Mouse (Mus musculus) MEL (cell line): ENCODE data around the gene Ubac2. TPM values are rescaled to one million over a fixed set of nuclear protein-coding genes. Genes with fewer than 3 reads are reported as not detected.
A peak's percentile ranks its signal among the peaks of the same experiment; 100 is the strongest.

ENCODE experiments used
- DNase-seq: peaks from one replicate; pipeline ENCODE4 v3.0.0; 2011; ENCODE audit warnings: low read depth, low spot score
- H3K27ac ChIP-seq: 2 replicates; pipeline ENCODE4 v1.5.1; 2012; ENCODE audit warnings: low read depth, mild to moderate bottlenecking, control low read depth, low read length, moderate library complexity; ENCODE audit not compliant: control insufficient read depth
- H3K27me3 ChIP-seq, 2 experiments: fragments of 150-350 bp in 1 of 2; sonication (generic) in 1 of 2; 2 replicates each; pipeline ENCODE4 v1.6.1; 2012; ENCODE audit warnings: low read length in 2 of 2, mild to moderate bottlenecking in 2 of 2, improper control_type of control experiment in 1 of 2, moderate library complexity in 1 of 2; ENCODE audit not compliant: insufficient read depth in 2 of 2, control insufficient read depth in 1 of 2
- H3K36me3 ChIP-seq, 2 experiments: 2 replicates each; pipeline ENCODE4 v1.6.1; 2012 to 2014; ENCODE audit warnings: low read length in 2 of 2, improper control_type of control experiment in 1 of 2, inconsistent platforms in 1 of 2, mild to moderate bottlenecking in 1 of 2; ENCODE audit not compliant: insufficient read depth in 2 of 2, control insufficient read depth in 1 of 2
- H3K4me1 ChIP-seq, 2 experiments: fragments of 150-350 bp in 1 of 2; sonication (generic) in 1 of 2; 2 replicates each; pipeline ENCODE4 v1.6.1; 2012; ENCODE audit warnings: low read length in 2 of 2, improper control_type of control experiment in 1 of 2, mild to moderate bottlenecking in 1 of 2; ENCODE audit not compliant: insufficient read depth in 2 of 2, control insufficient read depth in 1 of 2
- H3K4me3 ChIP-seq, 2 experiments: fragments of 150-350 bp in 1 of 2; sonication (generic) in 1 of 2; 2 replicates each; pipeline ENCODE4 v1.5.1; 2012; ENCODE audit warnings: low read depth in 2 of 2, low read length in 2 of 2, mild to moderate bottlenecking in 2 of 2, moderate library complexity in 2 of 2, control low read depth in 1 of 2, improper control_type of control experiment in 1 of 2; ENCODE audit not compliant: control insufficient read depth in 1 of 2, insufficient read depth in 1 of 2
- H3K79me2 ChIP-seq: 2 replicates; pipeline ENCODE4 v1.6.1; 2012; ENCODE audit warnings: mild to moderate bottlenecking, low read length, moderate library complexity; ENCODE audit not compliant: control insufficient read depth, poor library complexity, insufficient read depth
- H3K9ac ChIP-seq: 2 replicates; pipeline ENCODE4 v1.6.1; 2012; ENCODE audit warnings: low read depth, mild to moderate bottlenecking, control low read depth, low read length, moderate library complexity; ENCODE audit not compliant: control insufficient read depth, poor library complexity, severe bottlenecking
- H3K9me3 ChIP-seq: fragments of 150-350 bp; sonication (generic); replicated peaks from 2 replicates; pipeline ENCODE4 v1.6.1; 2012; ENCODE audit warnings: mild to moderate bottlenecking, low read length, improper control_type of control experiment, moderate library complexity; ENCODE audit not compliant: insufficient read depth
- BHLHE40 ChIP-seq: IDR thresholded peaks from 2 replicates; pipeline ENCODE4 v1.6.1; 2012; ENCODE audit warnings: low read depth, mild to moderate bottlenecking, inconsistent platforms, low read length, improper control_type of control experiment, borderline replicate concordance
- E2F4 ChIP-seq: IDR thresholded peaks from 2 replicates; pipeline ENCODE4 v1.6.1; 2011; ENCODE audit warnings: low read depth, low read length, improper control_type of control experiment, borderline replicate concordance
- ETS1 ChIP-seq: IDR thresholded peaks from 2 replicates; pipeline ENCODE4 v1.6.1; 2012; ENCODE audit warnings: low read depth, mild to moderate bottlenecking, inconsistent platforms, low read length, improper control_type of control experiment, moderate library complexity
- GABPA ChIP-seq: IDR thresholded peaks from 2 replicates; pipeline ENCODE4 v1.6.1; 2012; ENCODE audit warnings: low read depth, mild to moderate bottlenecking, inconsistent platforms, low read length, improper control_type of control experiment, moderate library complexity
- GATA1 ChIP-seq: IDR thresholded peaks from 2 replicates; pipeline ENCODE4 v1.6.1; 2011; ENCODE audit warnings: low read depth, low read length, improper control_type of control experiment
- HCFC1 ChIP-seq: IDR thresholded peaks from 2 replicates; pipeline ENCODE4 v1.6.1; 2012; ENCODE audit warnings: low read depth, mild to moderate bottlenecking, inconsistent platforms, low read length, improper control_type of control experiment, moderate library complexity
- JUND ChIP-seq: IDR thresholded peaks from 2 replicates; pipeline ENCODE4 v1.6.1; 2011; ENCODE audit warnings: low read depth, mild to moderate bottlenecking, improper control_type of control experiment, low read length
- KAT2A ChIP-seq: conservative IDR thresholded peaks from 2 replicates; pipeline ENCODE4 v1.6.1; 2012; ENCODE audit warnings: low read depth, low read length, improper control_type of control experiment, inconsistent platforms
- MAFK ChIP-seq: IDR thresholded peaks from 2 replicates; pipeline ENCODE4 v1.6.1; 2011; ENCODE audit warnings: low read depth, mild to moderate bottlenecking, low read length, improper control_type of control experiment, borderline replicate concordance
- MEF2A ChIP-seq: IDR thresholded peaks from 2 replicates; pipeline ENCODE4 v1.6.1; 2014; ENCODE audit warnings: low read depth, mild to moderate bottlenecking, inconsistent platforms, low read length, improper control_type of control experiment; ENCODE audit not compliant: poor library complexity, insufficient replicate concordance, severe bottlenecking; ENCODE audit errors: extremely low read depth
- MYB ChIP-seq: IDR thresholded peaks from 2 replicates; pipeline ENCODE4 v1.6.1; 2011; ENCODE audit warnings: mild to moderate bottlenecking, low read depth, low read length, improper control_type of control experiment
- MYC ChIP-seq: IDR thresholded peaks from 2 replicates; pipeline ENCODE4 v1.6.1; 2011; ENCODE audit warnings: low read depth, mild to moderate bottlenecking, low read length, improper control_type of control experiment, moderate library complexity
- NELFE ChIP-seq: IDR thresholded peaks from 2 replicates; pipeline ENCODE4 v1.6.1; 2011; ENCODE audit warnings: low read depth, low read length, improper control_type of control experiment
- NRF1 ChIP-seq: IDR thresholded peaks from 2 replicates; pipeline ENCODE4 v1.6.1; 2014; ENCODE audit warnings: low read depth, mild to moderate bottlenecking, inconsistent platforms, low read length, improper control_type of control experiment, moderate library complexity; ENCODE audit not compliant: poor library complexity, insufficient read depth, severe bottlenecking
- POLR2AphosphoS2 ChIP-seq: IDR thresholded peaks from 2 replicates; pipeline ENCODE4 v1.6.1; 2011; ENCODE audit warnings: low read length, improper control_type of control experiment
- POLR2AphosphoS5 ChIP-seq: IDR thresholded peaks from 2 replicates; pipeline ENCODE4 v1.6.1; 2012; ENCODE audit warnings: low read depth, borderline replicate concordance, mild to moderate bottlenecking, inconsistent platforms, low read length, moderate library complexity, mixed read lengths
- RAD21 ChIP-seq: IDR thresholded peaks from 2 replicates; pipeline ENCODE4 v1.6.1; 2011; ENCODE audit warnings: mild to moderate bottlenecking, low read depth, low read length, improper control_type of control experiment
- TBP ChIP-seq: IDR thresholded peaks from 2 replicates; pipeline ENCODE4 v1.8.0; 2011; ENCODE audit warnings: low read depth, low read length, improper control_type of control experiment
- UBTF ChIP-seq: IDR thresholded peaks from 2 replicates; pipeline ENCODE4 v1.6.1; 2012; ENCODE audit warnings: low read depth, mild to moderate bottlenecking, inconsistent platforms, low read length, improper control_type of control experiment, moderate library complexity, borderline replicate concordance; ENCODE audit not compliant: insufficient read depth
- ZMIZ1 ChIP-seq: IDR thresholded peaks from 2 replicates; pipeline ENCODE4 v1.6.1; 2012; ENCODE audit warnings: low read depth, mild to moderate bottlenecking, inconsistent platforms, low read length, improper control_type of control experiment, moderate library complexity
- ZNF384 ChIP-seq: IDR thresholded peaks from 2 replicates; pipeline ENCODE4 v1.6.1; 2012; ENCODE audit warnings: low read depth, mild to moderate bottlenecking, inconsistent platforms, low read length, improper control_type of control experiment
- polyA plus RNA-seq, 2 experiments: library from polyadenylated mRNA; stranded (reverse) in 1 of 2; unstranded in 1 of 2; fragments of >175 nt in 1 of 2; fragments of >200 nt in 1 of 2; gene quantifications; 2 replicates each; pipeline versions ENCODE4 v1.2.1 to v1.2.4; 2012; ENCODE audit warnings: low replicate concordance in 2 of 2, low read depth in 1 of 2; ENCODE audit not compliant: insufficient read length in 2 of 2, insufficient read depth in 1 of 2, missing spikeins in 1 of 2
- total RNA-seq: library from RNA; depleted of rRNA; stranded (reverse); fragments of 300-350 nt; gene quantifications from 2 replicates; pipeline ENCODE4 v1.2.3, GENCODE M21; 2012

Ubac2 gene
- total and polyA plus RNA-seq, 3 experiments: 32.9 to 44.8 TPM; not detected in 1

- Histone ChIP-seq H3K36me3 (peaks cover 0 to 18% of the 10 kb centered on the region in 2 experiments; a peak in 2 of 4 replicates), H3K9ac (no peak overlapping the region), H3K4me3 (no peak overlapping the region), H3K9me3 (no peaks in the 10 kb centered on the region), H3K27me3 (no peaks in the 10 kb centered on the region), H3K4me1 (peaks cover 8 to 12% of the 10 kb centered on the region in 2 experiments), H3K79me2 (no peaks in the 10 kb centered on the region), H3K27ac (no peak overlapping the region)
- DNase-seq: no peak
- TF ChIP-seq GATA1 (no peak), MYC (no peak)
Measured at GRCm38 (mm10) chr14:121986028-121986427, 107.6 kb downstream of the Ubac2 start.

- no peak overlapping the region for H3K27ac ChIP-seq
- H3K9ac ChIP-seq: no peak overlapping the region
Measured at GRCm38 (mm10) chr14:121987287-121987686, 108.9 kb downstream of the Ubac2 start.

GRCm38 (mm10) chr14:121987691-121988090, 109.3 kb downstream of the Ubac2 start:
- Histone ChIP-seq H3K27me3 (no peaks in the 10 kb centered on the region), H3K79me2 (no peaks in the 10 kb centered on the region), H3K4me1 (peaks cover 8 to 12% of the 10 kb centered on the region in 2 experiments), H3K36me3 (peaks cover 0 to 18% of the 10 kb centered on the region in 2 experiments; a peak in 2 of 4 replicates), H3K4me3 (no peak overlapping the region), H3K9ac (no peak overlapping the region), H3K27ac (no peak overlapping the region), H3K9me3 (no peaks in the 10 kb centered on the region)
- TF ChIP-seq KAT2A (no peak), NELFE (no peak), NRF1 (no peak), ZMIZ1 (no peak), E2F4 (no peak), UBTF (no peak), MYC (no peak), HCFC1 (no peak), ZNF384 (no peak), TBP (no peak), GABPA (no peak), RAD21 (no peak), GATA1 (no peak), MAFK (no peak), ETS1 (no peak), BHLHE40 (no peak), POLR2AphosphoS5 (no peak), MYB (no peak), POLR2AphosphoS2 (no peak)
- DNase-seq: no peak

More at GRCm38 (mm10) chr14:121987287-121987686, 108.9 kb downstream of the Ubac2 start:
- Histone ChIP-seq H3K27me3 (no peaks in the 10 kb centered on the region), H3K79me2 (no peaks in the 10 kb centered on the region), H3K4me1 (peaks cover 8 to 12% of the 10 kb centered on the region in 2 experiments), H3K36me3 (peaks cover 0 to 18% of the 10 kb centered on the region in 2 experiments; a peak in 2 of 4 replicates), H3K9me3 (no peaks in the 10 kb centered on the region), H3K4me3 (no peak overlapping the region)
- 0 out of 2 replicates have a peak, but pooled peaks have one; percentile 49 for TF ChIP-seq JUND
- TF ChIP-seq MEF2A: no peak
- DNase-seq: peak; percentile 62
